Mouse (Mus musculus) left cerebral cortex, adult 2 months (tissue): ENCODE measurements around the gene Ppp1r27. TPM values are rescaled to one million over a fixed set of nuclear protein-coding genes. Genes with fewer than 3 reads are reported as not detected.
A peak's percentile ranks its signal among the peaks of the same experiment; 100 is the strongest.

Experiments
- DNase-seq, 2 experiments: peaks; one replicate each; pipeline ENCODE4 v3.0.0; 2021 to 2022; ENCODE audit warnings: low spot score in 2 of 2, mixed read lengths in 1 of 2; ENCODE audit errors: extremely low spot score in 1 of 2
- H3K27ac ChIP-seq: fragments of 200-600 bp; 2 replicates; pipeline ENCODE4 v1.8.1; 2022
- H3K4me3 ChIP-seq: fragments of 200-600 bp; 2 replicates; pipeline ENCODE4 v1.8.1; 2022
- CTCF ChIP-seq: fragments of 200-600 bp; IDR thresholded peaks from 2 replicates; pipeline ENCODE4 v1.8.1; 2022; ENCODE audit warnings: antibody characterized with exemption, mild to moderate bottlenecking, moderate library complexity
- intact Hi-C: fragments of 180-260 bp; cut with DNase I; formaldehyde crosslinking; loops from one replicate; pipeline ENCODE4 v1.15.1; 2025
- total RNA-seq, 2 experiments: library from RNA; stranded (reverse); gene quantifications; 2 replicates each; pipeline ENCODE4 v1.2.3; 2021

Gene Ppp1r27
- total RNA-seq, 2 experiments from 2014 or later = not detected

DNA sequence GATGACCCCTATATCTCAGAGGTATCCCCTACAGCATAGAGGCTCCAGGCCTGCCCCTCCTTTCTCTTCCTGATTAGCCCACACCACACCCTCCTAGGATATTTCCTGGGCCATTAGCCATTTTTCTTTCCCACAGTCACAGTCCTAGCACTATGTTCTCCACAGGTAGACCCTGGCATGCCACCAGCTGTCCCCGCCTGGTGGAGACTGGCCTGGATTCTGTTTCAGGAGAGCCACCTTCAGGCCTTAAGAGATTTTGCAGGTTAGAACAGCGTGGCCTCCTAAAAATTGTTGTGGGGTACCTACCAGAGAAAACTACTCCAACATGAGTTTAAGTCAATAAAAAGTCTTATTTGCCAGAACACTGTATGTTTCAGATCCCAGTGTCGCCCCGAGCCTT, 44.0 kb downstream of the Ppp1r27 start:
- H3K27ac ChIP-seq = no peak overlapping the region
- peak; percentile 48 for TF ChIP-seq CTCF
- no peak for DNase-seq
- intact Hi-C loops = no loop called here
- no peak overlapping the region for H3K4me3 ChIP-seq

DNA sequence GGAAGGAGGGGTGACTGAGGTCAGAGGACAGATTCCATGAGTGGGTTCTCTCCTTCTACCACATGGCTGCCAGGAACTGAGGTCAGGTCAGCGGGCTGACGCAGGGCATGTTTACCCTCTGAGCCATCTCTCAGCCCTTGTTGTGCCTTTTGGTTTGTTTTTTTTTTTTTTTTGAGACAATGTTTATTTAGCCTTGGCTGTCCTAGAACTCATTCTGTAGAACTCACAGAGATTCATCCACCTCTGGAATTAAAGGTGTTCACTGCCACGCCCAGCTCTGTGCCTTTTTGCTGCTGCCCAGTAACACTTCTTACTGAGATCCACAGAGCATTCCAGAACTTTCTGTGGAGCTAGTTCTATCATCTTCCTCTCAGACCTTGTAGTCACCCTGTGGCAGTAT, 45.3 kb downstream of the Ppp1r27 start:
- TF ChIP-seq CTCF = no peak

DNA sequence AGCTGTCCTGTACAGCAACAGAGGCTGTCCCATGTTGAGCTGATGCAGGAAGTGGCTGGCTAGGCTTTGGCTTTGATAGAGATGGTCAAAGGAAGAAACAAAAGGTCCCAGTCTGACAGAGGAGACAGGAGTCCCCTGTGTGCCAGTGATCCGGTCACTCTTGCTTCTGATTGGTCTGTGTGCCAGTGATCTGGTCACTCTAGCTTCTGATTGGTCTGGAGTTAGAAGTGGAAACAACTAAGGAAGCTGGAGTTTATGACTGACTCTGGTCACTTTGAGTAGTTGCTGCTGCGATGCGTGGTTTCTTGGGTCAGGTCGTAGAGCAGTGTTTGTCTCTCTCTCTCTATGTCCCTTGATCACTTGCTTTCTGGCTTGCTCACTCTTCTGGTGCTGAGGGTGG, 49.2 kb downstream of the Ppp1r27 start:
- H3K4me3 ChIP-seq = no peak overlapping the region
- no peak for TF ChIP-seq CTCF
- DNase-seq = no peak
- H3K27ac ChIP-seq = no peak overlapping the region
- intact Hi-C loops = no loop called here

More for the DNA sequence above, 45.3 kb downstream of the Ppp1r27 start:
- no peak for DNase-seq
- Histone ChIP-seq H3K4me3 (no peak overlapping the region), H3K27ac (no peak overlapping the region)
- intact Hi-C loops = no loop called here

DNA sequence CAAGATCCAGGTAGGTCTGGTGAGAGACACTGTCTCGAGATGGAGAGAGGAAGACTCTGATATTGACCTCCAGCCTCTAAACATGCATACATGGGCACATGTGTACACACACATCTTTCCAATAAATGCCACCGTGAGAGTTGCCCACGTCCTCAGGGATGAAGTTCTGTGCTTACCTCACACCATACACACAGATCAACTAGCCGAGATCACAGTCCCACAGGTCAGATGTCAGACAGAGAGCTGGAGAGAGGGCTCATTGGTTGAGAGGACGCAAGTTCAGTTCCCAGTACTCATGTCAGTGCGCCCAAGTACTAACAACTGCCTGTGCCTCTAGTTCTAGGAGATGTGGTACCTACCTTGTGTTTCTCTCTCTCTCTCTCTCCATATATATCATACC, 49.9 kb downstream of the Ppp1r27 start:
- TF ChIP-seq CTCF = no peak
- no peak for DNase-seq
- Histone ChIP-seq H3K4me3 (no peak overlapping the region), H3K27ac (no peak overlapping the region)
- intact Hi-C loops = no loop called here

DNA sequence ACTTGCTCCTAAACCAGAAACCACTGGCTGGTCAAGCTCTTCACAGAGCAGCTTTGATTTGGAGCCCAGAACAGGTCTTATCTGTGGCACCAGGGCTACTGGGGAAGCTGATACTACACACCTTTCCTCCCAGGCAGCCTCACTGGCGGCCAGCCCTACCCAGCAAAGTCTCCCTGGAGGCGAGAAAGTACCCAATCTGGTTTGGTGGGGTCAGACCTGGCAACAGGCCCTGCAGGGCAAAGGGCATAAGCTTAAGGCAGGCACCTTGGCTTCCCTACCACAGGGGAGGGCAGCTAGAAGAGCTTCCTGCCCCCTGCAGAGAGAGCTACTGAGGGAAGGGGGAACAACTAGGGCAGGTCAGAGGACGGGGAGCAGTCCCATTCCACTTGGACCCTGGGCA, 50.6 kb downstream of the Ppp1r27 start:
- no peak for DNase-seq
- intact Hi-C loops = no loop called here
- no peak for TF ChIP-seq CTCF
- Histone ChIP-seq H3K27ac (no peak overlapping the region), H3K4me3 (no peak overlapping the region)

Other genes with a start within 250 kb of the Ppp1r27 start
- gene Actg1, start 202.6 kb downstream of the Ppp1r27 start, total RNA-seq = 1,000 to 10,000 TPM; 1,100 to 1,129 TPM
- under 1 TPM in 1 of 2 experiments, not detected in 1; 0.25 TPM for gene Fscn2, start 189.6 kb downstream of the Ppp1r27 start, total RNA-seq
- gene Faap100, start 172.4 kb downstream of the Ppp1r27 start, total RNA-seq = 10 to 100 TPM; 16.1 to 17.6 TPM
- 10 to 100 TPM; 70.9 to 72.4 TPM for gene Nploc4, start 113.4 kb downstream of the Ppp1r27 start, total RNA-seq
- 1 to 10 TPM in 1 of 2 experiments, not detected in 1; 3.8 TPM for gene Tspan10, start 108.5 kb downstream of the Ppp1r27 start, total RNA-seq
- gene Pde6g, start 97.6 kb downstream of the Ppp1r27 start, total RNA-seq = 1 to 10 TPM in 1 of 2 experiments, under 1 TPM in 1; 0.45 to 1.1 TPM
- gene Oxld1, start 93.1 kb downstream of the Ppp1r27 start, total RNA-seq = 10 to 100 TPM; 13.8 to 15.8 TPM
- 10 to 100 TPM; 28.4 to 28.5 TPM for gene Ccdc137, start 93.0 kb downstream of the Ppp1r27 start, total RNA-seq
- 10 to 100 TPM; 47.9 to 51.9 TPM for gene Arl16, start 83.5 kb downstream of the Ppp1r27 start, total RNA-seq
- 10 to 100 TPM; 66.1 to 68.3 TPM for gene Mrpl12, start 66.5 kb downstream of the Ppp1r27 start, total RNA-seq
- gene Slc25a10, start 59.3 kb downstream of the Ppp1r27 start, total RNA-seq = 10 to 100 TPM; 17.7 to 21.3 TPM
- gene Gcgr, start 20.4 kb downstream of the Ppp1r27 start, total RNA-seq = not detected
- gene Mcrip1, start 1.4 kb downstream of the Ppp1r27 start, total RNA-seq = 10 to 100 TPM; 68.3 to 83.2 TPM
- 100 to 1,000 TPM; 114 to 120 TPM for gene P4hb, start 22.1 kb upstream of the Ppp1r27 start, total RNA-seq
- 100 to 1,000 TPM; 290 to 300 TPM for gene Arhgdia, start 30.5 kb upstream of the Ppp1r27 start, total RNA-seq
- 10 to 100 TPM; 56.4 to 64.1 TPM for gene Alyref, start 47.2 kb upstream of the Ppp1r27 start, total RNA-seq
- 10 to 100 TPM; 92.9 to 93.0 TPM for gene Anapc11, start 47.3 kb upstream of the Ppp1r27 start, total RNA-seq
- gene Npb, start 57.3 kb upstream of the Ppp1r27 start, total RNA-seq = under 1 TPM in 1 of 2 experiments, not detected in 1; 0.95 TPM
- gene Pcyt2, start 66.8 kb upstream of the Ppp1r27 start, total RNA-seq = 100 to 1,000 TPM; 133 to 140 TPM
- gene Sirt7, start 74.1 kb upstream of the Ppp1r27 start, total RNA-seq = 10 to 100 TPM; 43.2 to 45.3 TPM
- gene Mafg, start 82.5 kb upstream of the Ppp1r27 start, total RNA-seq = 100 to 1,000 TPM; 104 to 107 TPM
- 1 to 10 TPM; 2.4 to 3.1 TPM for gene Pycr1, start 92.6 kb upstream of the Ppp1r27 start, total RNA-seq
- 1 to 10 TPM; 6.9 to 8.8 TPM for gene Myadml2, start 97.0 kb upstream of the Ppp1r27 start, total RNA-seq
- 1 to 10 TPM; 4.0 to 7.2 TPM for gene Notum, start 110.0 kb upstream of the Ppp1r27 start, total RNA-seq
- gene Aspscr1, start 121.8 kb upstream of the Ppp1r27 start, total RNA-seq = 10 to 100 TPM; 47.4 to 54.9 TPM
- 10 to 100 TPM; 18.9 to 21.3 TPM for gene Cenpx, start 162.6 kb upstream of the Ppp1r27 start, total RNA-seq
- 10 to 100 TPM; 61.4 to 62.3 TPM for gene Lrrc45, start 162.8 kb upstream of the Ppp1r27 start, total RNA-seq
- 10 to 100 TPM; 34.0 to 39.6 TPM for gene Rac3, start 170.3 kb upstream of the Ppp1r27 start, total RNA-seq
- gene Dcxr, start 176.1 kb upstream of the Ppp1r27 start, total RNA-seq = 1 to 10 TPM; 7.1 to 8.4 TPM
- gene Cbr2, start 181.0 kb upstream of the Ppp1r27 start, total RNA-seq = 1 to 10 TPM; 1.9 to 3.0 TPM
- 10 to 100 TPM; 27.5 to 57.3 TPM for gene Hmga1b, start 211.7 kb upstream of the Ppp1r27 start, total RNA-seq
- gene Rfng, start 233.1 kb upstream of the Ppp1r27 start, total RNA-seq = 10 to 100 TPM; 60.7 to 63.2 TPM
- gene Gps1, start 233.1 kb upstream of the Ppp1r27 start, total RNA-seq = 100 to 1,000 TPM; 139 to 145 TPM
- 10 to 100 TPM; 45.8 to 47.6 TPM for gene Dus1l, start 245.3 kb upstream of the Ppp1r27 start, total RNA-seq